Mouse (Mus musculus) limb, embryonic 12.5 days (tissue): ENCODE measurements around the gene Gm5134. TPM values are rescaled to one million over a fixed set of nuclear protein-coding genes. Genes with fewer than 3 reads are reported as not detected.

Source experiments
- ATAC-seq: fragments of 200-750 bp; cut with Nextera tagmentation; 2 replicates; pipeline ENCODE4 v1.8.0; 2017; ENCODE audit warnings: low read depth, moderate TSS enrichment; ENCODE audit not compliant: insufficient number of reproducible peaks, insufficient read depth, low FRiP score, low TSS enrichment
- H3K27ac ChIP-seq: fragments of 300-500 bp; sonication (generic); 2 replicates; pipeline ENCODE4 v1.5.1; 2016; ENCODE audit warnings: mild to moderate bottlenecking, moderate library complexity
- H3K27me3 ChIP-seq: fragments of 300-500 bp; sonication (generic); 2 replicates; pipeline ENCODE4 v1.6.1; 2016; ENCODE audit warnings: mild to moderate bottlenecking, moderate library complexity
- H3K36me3 ChIP-seq: fragments of 300-500 bp; sonication (generic); 2 replicates; pipeline ENCODE4 v1.6.1; 2016; ENCODE audit warnings: mild to moderate bottlenecking, moderate library complexity
- H3K4me1 ChIP-seq: fragments of 300-500 bp; sonication (generic); replicated peaks from 2 replicates; pipeline ENCODE4 v1.6.1; 2016
- H3K4me2 ChIP-seq: fragments of 300-500 bp; sonication (generic); 2 replicates; pipeline ENCODE4 v1.6.1; 2016; ENCODE audit warnings: mild to moderate bottlenecking, moderate library complexity
- H3K4me3 ChIP-seq: fragments of 300-500 bp; sonication (generic); replicated peaks from 2 replicates; pipeline ENCODE4 v1.5.1; 2016; ENCODE audit warnings: mild to moderate bottlenecking
- H3K9ac ChIP-seq: fragments of 300-500 bp; sonication (generic); replicated peaks from 2 replicates; pipeline ENCODE4 v1.6.1; 2016; ENCODE audit warnings: mild to moderate bottlenecking, moderate library complexity
- H3K9me3 ChIP-seq: fragments of 300-500 bp; sonication (generic); 2 replicates; pipeline ENCODE4 v1.6.1; 2016; ENCODE audit warnings: mild to moderate bottlenecking, moderate library complexity
- WGBS: fragments of 180-500 bp; shearing (Covaris S2); methylation state at CpG from one replicate; pipeline ENCODE4 v1.1.7; 2016; 5-methylcytosine and 5-hydroxymethylcytosine counted together
- polyA plus RNA-seq: library from polyadenylated mRNA; unstranded; fragments of >200 nt; fragmentation: Nextera tagmentation; extraction: Ambion mirVana; gene quantifications from 2 replicates; pipeline ENCODE4 v1.2.1, GENCODE M21; 2016

The Gm5134 gene
- polyA plus RNA-seq, 1 experiment from 2014 or later, result not detected

GRCm38 (mm10) chr10:76002615-76003014, 48.3 kb downstream of the Gm5134 start:
- H3K27ac ChIP-seq, result no peak overlapping the region
- H3K4me2 ChIP-seq, result no peak overlapping the region
- H3K4me1 ChIP-seq, result 0 out of 2 replicates have a peak, but pooled peaks cover 4% of the 10 kb centered on the region
- no peaks in the 10 kb centered on the region for H3K27me3 ChIP-seq
- H3K36me3 ChIP-seq, result no peaks in the 10 kb centered on the region
- 60% methylated on average over 2 of the region's 2 CpGs for WGBS
- H3K4me3 ChIP-seq, result no peak overlapping the region
- no peak for ATAC-seq
- no peak overlapping the region for H3K9ac ChIP-seq
- H3K9me3 ChIP-seq, result no peaks in the 10 kb centered on the region

GRCm38 (mm10) chr10:76003221-76003620, 48.9 kb downstream of the Gm5134 start:
- no peak for ATAC-seq
- Histone ChIP-seq H3K36me3 (no peaks in the 10 kb centered on the region), H3K4me1 (0 out of 2 replicates have a peak, but pooled peaks cover 4% of the 10 kb centered on the region), H3K4me3 (no peak overlapping the region), H3K9me3 (no peaks in the 10 kb centered on the region), H3K4me2 (no peak overlapping the region), H3K27me3 (no peaks in the 10 kb centered on the region), H3K27ac (no peak overlapping the region), H3K9ac (no peak overlapping the region)
- WGBS, result 90% methylated on average over 2 of the region's 2 CpGs

- H3K4me2 ChIP-seq, result no peak overlapping the region
- H3K4me3 ChIP-seq, result no peak overlapping the region
- H3K9ac ChIP-seq, result no peak overlapping the region
- H3K4me1 ChIP-seq, result 0 out of 2 replicates have a peak, but pooled peaks cover 4% of the 10 kb centered on the region
- no peaks in the 10 kb centered on the region for H3K36me3 ChIP-seq
- 86% methylated on average over 6 of the region's 6 CpGs for WGBS
- H3K27me3 ChIP-seq, result no peaks in the 10 kb centered on the region
- ATAC-seq, result no peak
- no peak overlapping the region for H3K27ac ChIP-seq
- no peaks in the 10 kb centered on the region for H3K9me3 ChIP-seq
These were observed 52.1 kb downstream of the Gm5134 start for GRCm38 (mm10) chr10:76006385-76006784.

GRCm38 (mm10) chr10:76009812-76010211, 55.5 kb downstream of the Gm5134 start:
- Histone ChIP-seq H3K4me1 (no peaks in the 10 kb centered on the region), H3K27me3 (no peaks in the 10 kb centered on the region), H3K4me3 (no peak overlapping the region), H3K27ac (no peak overlapping the region), H3K9ac (no peak overlapping the region), H3K9me3 (no peaks in the 10 kb centered on the region), H3K36me3 (no peaks in the 10 kb centered on the region), H3K4me2 (no peak overlapping the region)
- 78% methylated on average over 3 of the region's 3 CpGs for WGBS
- no peak for ATAC-seq

- no peak for ATAC-seq
- no peaks in the 10 kb centered on the region for H3K9me3 ChIP-seq
- WGBS, result 87% methylated on average over 6 of the region's 6 CpGs
These were observed 58.6 kb downstream of the Gm5134 start for GRCm38 (mm10) chr10:76012922-76013321.

GRCm38 (mm10) chr10:76016886-76017285, 62.6 kb downstream of the Gm5134 start:
- H3K9me3 ChIP-seq, result 0 out of 2 replicates have a peak, but pooled peaks cover 4% of the 10 kb centered on the region
- H3K27ac ChIP-seq, result no peak overlapping the region
- 89% methylated on average over 3 of the region's 3 CpGs for WGBS
- no peak overlapping the region for H3K9ac ChIP-seq
- no peaks in the 10 kb centered on the region for H3K4me1 ChIP-seq
- H3K36me3 ChIP-seq, result no peaks in the 10 kb centered on the region
- no peaks in the 10 kb centered on the region for H3K27me3 ChIP-seq
- ATAC-seq, result no peak
- H3K4me2 ChIP-seq, result no peak overlapping the region
- no peak overlapping the region for H3K4me3 ChIP-seq

More at GRCm38 (mm10) chr10:76012922-76013321, 58.6 kb downstream of the Gm5134 start:
- Histone ChIP-seq H3K4me1 (no peaks in the 10 kb centered on the region), H3K4me3 (no peak overlapping the region), H3K4me2 (no peak overlapping the region), H3K27ac (no peak overlapping the region), H3K27me3 (no peaks in the 10 kb centered on the region), H3K36me3 (no peaks in the 10 kb centered on the region), H3K9ac (no peak overlapping the region)

- ATAC-seq, result no peak
- H3K36me3 ChIP-seq, result no peaks in the 10 kb centered on the region
- H3K4me1 ChIP-seq, result no peaks in the 10 kb centered on the region
- H3K4me2 ChIP-seq, result no peak overlapping the region
- no peak overlapping the region for H3K27ac ChIP-seq
- 81% methylated on average over 3 of the region's 3 CpGs for WGBS
- H3K9me3 ChIP-seq, result peaks cover 22% of the 10 kb centered on the region; the same call in 1 of the 2 replicates
- H3K4me3 ChIP-seq, result no peak overlapping the region
- no peaks in the 10 kb centered on the region for H3K27me3 ChIP-seq
- no peak overlapping the region for H3K9ac ChIP-seq
These were observed 67.4 kb downstream of the Gm5134 start for GRCm38 (mm10) chr10:76021728-76022127.

- Histone ChIP-seq H3K4me1 (no peaks in the 10 kb centered on the region), H3K4me2 (no peak overlapping the region), H3K4me3 (no peak overlapping the region), H3K9ac (no peak overlapping the region), H3K36me3 (no peaks in the 10 kb centered on the region), H3K27ac (no peak overlapping the region), H3K27me3 (no peaks in the 10 kb centered on the region), H3K9me3 (peaks cover 22% of the 10 kb centered on the region; the same call in 1 of the 2 replicates)
- WGBS, result 95% methylated on average over 6 of the region's 6 CpGs
- ATAC-seq, result no peak
These were observed 69.6 kb downstream of the Gm5134 start for GRCm38 (mm10) chr10:76023921-76024320.

GRCm38 (mm10) chr10:76025470-76026190, 71.3 kb downstream of the Gm5134 start:
- Histone ChIP-seq H3K4me2 (no peak overlapping the region), H3K4me3 (no peak overlapping the region), H3K27ac (no peak overlapping the region), H3K9ac (no peak overlapping the region), H3K9me3 (peaks cover 18% of the 10 kb centered on the region; the same call in 1 of the 2 replicates), H3K27me3 (no peaks in the 10 kb centered on the region), H3K36me3 (no peaks in the 10 kb centered on the region), H3K4me1 (no peaks in the 10 kb centered on the region)
- ATAC-seq, result no peak
- WGBS, result 95% methylated on average over 10 of the region's 10 CpGs

GRCm38 (mm10) chr10:76027127-76028015, 73.1 kb downstream of the Gm5134 start:
- Histone ChIP-seq H3K4me1 (0 out of 2 replicates have a peak, but pooled peaks cover 4% of the 10 kb centered on the region), H3K27me3 (no peaks in the 10 kb centered on the region), H3K9me3 (peaks cover 18% of the 10 kb centered on the region; the same call in 1 of the 2 replicates), H3K36me3 (no peaks in the 10 kb centered on the region), H3K4me3 (no peak overlapping the region), H3K27ac (no peak overlapping the region), H3K4me2 (no peak overlapping the region), H3K9ac (no peak overlapping the region)
- no peak for ATAC-seq
- WGBS, result 63% methylated on average over 12 of the region's 12 CpGs

- Histone ChIP-seq H3K9me3 (peaks cover 18% of the 10 kb centered on the region; the same call in 1 of the 2 replicates), H3K9ac (no peak overlapping the region), H3K36me3 (no peaks in the 10 kb centered on the region), H3K4me3 (no peak overlapping the region), H3K4me2 (no peak overlapping the region), H3K27ac (no peak overlapping the region), H3K27me3 (no peaks in the 10 kb centered on the region), H3K4me1 (0 out of 2 replicates have a peak, but pooled peaks cover 4% of the 10 kb centered on the region)
- 24% methylated on average over 4 of the region's 4 CpGs for WGBS
- no peak for ATAC-seq
These were observed 73.7 kb downstream of the Gm5134 start for GRCm38 (mm10) chr10:76028016-76028366.
